Mouse (Mus musculus): ENCODE data around the gene Shisa6.

Shisa6 gene

GRCm38 (mm10) chr11:66236557-66236956, 289.2 kb downstream of the Shisa6 start:
- no peak for DNase-seq (ENCODE audit: low spot score in 2 of 2)

GRCm38 (mm10) chr11:66232891-66233290, 292.9 kb downstream of the Shisa6 start:
- DNase-seq (ENCODE audit: low spot score in 2 of 2) = no peak

- DNase-seq (ENCODE audit: low spot score in 2 of 2) = peak; percentile 31 to 54
Measured at GRCm38 (mm10) chr11:66222133-66222532, 303.6 kb downstream of the Shisa6 start.

- DNase-seq (ENCODE audit: low spot score in 2 of 2) = peak in 1 of 2 experiments; percentile 42
Measured at GRCm38 (mm10) chr11:66218469-66218868, 307.3 kb downstream of the Shisa6 start.

- peak; percentile 21 to 44 for DNase-seq (ENCODE audit: low spot score in 2 of 2)
Measured at GRCm38 (mm10) chr11:66188627-66189287, 337.0 kb downstream of the Shisa6 start.

GRCm38 (mm10) chr11:66188146-66188545, 337.6 kb downstream of the Shisa6 start:
- DNase-seq (ENCODE audit: low spot score in 2 of 2) = no peak

GRCm38 (mm10) chr11:66177781-66178180, 348.0 kb downstream of the Shisa6 start:
- DNase-seq (ENCODE audit: low spot score in 2 of 2) = no peak

- DNase-seq (ENCODE audit: low spot score in 2 of 2) = peak; percentile 87 to 90
Measured at GRCm38 (mm10) chr11:66167801-66168651, 357.7 kb downstream of the Shisa6 start, which contains the start of gene Dnah9. Gene Dnah9 (minus strand): TSS chr11:66168551.

- no peak for DNase-seq (ENCODE audit: low spot score in 2 of 2)
Measured at GRCm38 (mm10) chr11:66164022-66164421, 361.7 kb downstream of the Shisa6 start.
